Mouse (Mus musculus) lung, postnatal 0 days (tissue): ENCODE results near the gene Gm11568.

Experiments used
- CTCF ChIP-seq: IDR thresholded peaks from 2 replicates; pipeline ENCODE4 v1.5.1; 2016; ENCODE audit warnings: antibody characterized with exemption, mild to moderate bottlenecking
- EP300 ChIP-seq: IDR thresholded peaks from 2 replicates; pipeline ENCODE4 v1.6.1; 2016; ENCODE audit warnings: antibody characterized with exemption, mild to moderate bottlenecking, control low read depth

GRCm38 (mm10) chr11:99837966-99838365 is 19.8 kb upstream of the Gm11568 start, which contains the start of gene 2300003K06Rik:
- TF ChIP-seq CTCF (no peak), EP300 (no peak)
